In the genomic region with DNA sequence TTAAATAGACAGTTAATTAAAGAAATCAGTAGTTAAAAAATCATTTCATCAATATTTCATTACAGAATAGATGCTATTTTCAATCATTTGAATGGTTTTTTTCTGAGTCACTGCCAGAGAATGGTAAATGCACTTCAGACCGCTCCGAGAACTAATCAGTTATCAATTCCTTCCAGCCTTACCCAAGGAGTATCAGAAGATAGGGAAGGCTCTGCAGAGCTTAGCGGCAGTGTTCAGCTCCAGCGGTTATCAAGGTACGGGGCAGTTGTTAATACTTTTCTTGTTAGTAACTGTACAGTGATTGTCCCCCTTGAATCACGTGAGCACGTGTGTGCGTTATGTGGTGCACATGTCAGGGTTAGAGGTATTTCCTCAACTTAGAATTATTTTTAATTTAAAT, we compare ENCODE assay signal across 28 mouse cellular contexts. TPM values are rescaled to one million over a fixed set of nuclear protein-coding genes. Genes with fewer than 3 reads are reported as not detected.
"Had no signal": no experiment of that assay in that cellular context is flagged by ENCODE, and none has a peak within 500 bp of the region (broad histone marks: within the 10 kb centered on the region; RNA-seq: fewer than 3 reads in every experiment).

No protein-coding gene starts in this region.

- H3K9ac ChIP-seq: embryonic facial prominence, embryonic 12.5 days; embryonic facial prominence, embryonic 13.5 days; embryonic facial prominence, embryonic 15.5 days; forebrain, embryonic 12.5 days; forebrain, embryonic 13.5 days; forebrain, embryonic 15.5 days; forebrain, postnatal 0 days had no signal

- H3K27ac ChIP-seq: embryonic facial prominence, embryonic 10.5 days; embryonic facial prominence, embryonic 12.5 days; embryonic facial prominence, embryonic 13.5 days; embryonic facial prominence, embryonic 15.5 days; forebrain, embryonic 10.5 days; forebrain, embryonic 12.5 days; forebrain, embryonic 13.5 days; forebrain, embryonic 15.5 days; gastrocnemius, adult 2 months had no signal

- ATAC-seq: forebrain, embryonic 13.5 days; forebrain, embryonic 14.5 days; forebrain, embryonic 15.5 days; forebrain, embryonic 16.5 days; forebrain, postnatal 0 days had no signal

- H3K4me3 ChIP-seq: embryonic facial prominence, embryonic 10.5 days; embryonic facial prominence, embryonic 12.5 days; embryonic facial prominence, embryonic 13.5 days; embryonic facial prominence, embryonic 15.5 days; erythroblast, embryonic 14.5 days; forebrain, embryonic 10.5 days; forebrain, embryonic 12.5 days; forebrain, embryonic 13.5 days; forebrain, embryonic 15.5 days; gastrocnemius, adult 2 months had no signal

- H3K27me3 ChIP-seq: embryonic facial prominence, embryonic 12.5 days; embryonic facial prominence, embryonic 13.5 days; embryonic facial prominence, embryonic 15.5 days; forebrain, embryonic 12.5 days; forebrain, embryonic 13.5 days; forebrain, embryonic 15.5 days had no signal

- H3K36me3 ChIP-seq: forebrain, embryonic 15.5 days had no signal

- H3K9me3 ChIP-seq: embryonic facial prominence, embryonic 10.5 days; embryonic facial prominence, embryonic 12.5 days; embryonic facial prominence, embryonic 13.5 days; embryonic facial prominence, embryonic 15.5 days; forebrain, embryonic 10.5 days; forebrain, embryonic 12.5 days; forebrain, embryonic 13.5 days; forebrain, embryonic 15.5 days had no signal

- DNase-seq: cerebellum, adult 2 months; cerebellum, adult 8-10 months; cerebellum, adult 9-10 months; cerebellum, adult 9-11 months; cerebellum, postnatal 10 days; cerebellum, postnatal 14 days; cerebellum, postnatal 25 days; cerebellum, postnatal 36 days; embryo, embryonic 11 days; forebrain, postnatal 0 days; gastrocnemius, adult 2 months; gastrocnemius, postnatal 10 days; gastrocnemius, postnatal 14 days; gastrocnemius, postnatal 25 days; gastrocnemius, postnatal 36 days; heart, adult 11 months; heart, adult 18-20 months had no signal

- H3K4me1 ChIP-seq: embryonic facial prominence, embryonic 10.5 days; embryonic facial prominence, embryonic 12.5 days; embryonic facial prominence, embryonic 13.5 days; embryonic facial prominence, embryonic 15.5 days; forebrain, embryonic 10.5 days had no signal

- H3K4me2 ChIP-seq: embryonic facial prominence, embryonic 12.5 days; embryonic facial prominence, embryonic 13.5 days; embryonic facial prominence, embryonic 15.5 days; forebrain, embryonic 12.5 days; forebrain, embryonic 13.5 days; forebrain, embryonic 15.5 days had no signal

RNA-seq across cellular contexts. Expression of a gene that starts 19.1 kb away (rescaled TPM):
- polyA plus RNA-seq: erythroblast, embryonic 14.5 days had no signal
